Mouse (Mus musculus) spleen, postnatal 14 days (tissue): Measurements from ENCODE around the gene Vmn2r106.

Source experiments
- DNase-seq, 2 experiments: peaks; one replicate each; pipeline ENCODE4 v3.0.0; 2021 to 2022; ENCODE audit warnings: low spot score in 2 of 2

The Vmn2r106 gene

DNA sequence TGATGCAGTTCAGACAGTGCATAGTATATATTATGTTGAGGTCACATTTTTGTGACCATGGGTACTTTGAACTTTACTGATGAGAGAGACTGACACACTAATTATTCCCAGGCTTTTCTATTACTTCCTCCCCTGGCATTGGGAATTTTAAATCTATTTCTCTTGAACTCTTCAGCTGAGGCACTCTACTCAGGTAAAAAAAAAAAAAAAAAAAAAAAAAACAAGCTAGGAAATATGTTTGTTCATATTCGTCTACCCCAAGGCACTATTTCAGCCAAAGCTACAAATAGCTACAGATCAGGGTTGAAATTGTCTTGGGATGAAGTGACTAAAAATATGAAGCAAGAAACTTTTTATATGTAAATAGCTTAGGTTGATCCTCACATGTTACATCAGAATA, at the start of gene Vmn2r106:
Gene Vmn2r106, minus strand, starts transcription at position 101 of the 400 bp plus-strand sequence.
- no peak for DNase-seq

DNA sequence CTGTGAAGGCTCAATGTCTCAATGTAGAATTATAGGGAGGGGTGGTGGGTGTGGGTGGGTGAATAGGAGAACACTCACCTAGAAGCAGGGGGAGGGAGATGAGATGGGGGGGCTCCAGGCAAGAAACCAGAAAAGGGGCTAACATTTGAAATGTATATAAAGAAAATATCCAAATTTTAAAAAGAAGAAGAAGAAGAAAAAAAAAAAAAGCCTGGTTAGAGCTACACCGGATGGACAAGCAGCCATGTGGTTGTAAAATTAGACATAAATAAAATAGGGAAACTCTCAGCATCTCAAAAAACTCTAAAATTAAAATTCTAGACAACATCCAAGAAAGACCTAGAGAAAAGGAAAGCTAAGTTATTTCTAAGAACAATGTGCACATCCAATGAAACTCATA, 20.4 kb upstream of the Vmn2r106 start:
- no peak for DNase-seq

DNA sequence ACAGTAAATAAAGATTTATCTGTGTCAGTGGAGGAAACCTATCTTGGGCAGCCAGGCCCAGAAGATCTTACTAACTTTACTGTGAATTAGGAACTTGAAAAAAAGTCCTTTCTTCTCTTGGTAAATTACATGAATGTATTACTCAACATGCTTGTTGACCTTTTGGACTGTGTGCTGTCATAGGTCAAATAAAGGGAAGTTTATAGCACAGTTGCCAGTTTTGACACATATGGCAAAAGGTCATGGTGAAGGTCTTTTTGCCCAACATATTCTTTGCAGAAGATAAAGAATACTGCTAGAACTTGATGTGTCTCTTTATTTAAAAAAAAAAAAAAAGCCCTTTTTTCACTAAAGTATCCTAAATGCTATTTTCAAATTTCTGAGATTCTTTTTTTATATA, 1.6 kb upstream of the Vmn2r106 start:
- DNase-seq: no peak

DNA sequence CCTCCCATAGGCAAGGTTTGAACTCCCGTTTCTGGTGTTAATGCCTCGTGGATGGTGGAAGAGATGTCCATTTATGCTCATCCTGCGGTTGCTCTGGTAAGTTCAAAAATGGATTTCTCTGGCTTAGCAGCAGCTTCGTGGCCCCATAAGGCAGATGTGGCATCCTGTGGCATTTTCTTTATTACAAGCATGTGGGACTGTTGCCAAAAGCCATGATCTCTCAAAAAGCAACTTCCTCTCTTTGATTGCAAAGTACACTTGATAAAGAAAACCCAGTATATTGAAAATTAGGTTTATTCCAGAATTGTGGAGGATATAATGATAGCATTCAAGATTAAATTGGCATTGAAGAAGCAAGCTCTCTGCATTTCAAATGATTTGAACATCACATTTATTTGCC, 29.8 kb downstream of the Vmn2r106 start:
- DNase-seq: no peak

DNA sequence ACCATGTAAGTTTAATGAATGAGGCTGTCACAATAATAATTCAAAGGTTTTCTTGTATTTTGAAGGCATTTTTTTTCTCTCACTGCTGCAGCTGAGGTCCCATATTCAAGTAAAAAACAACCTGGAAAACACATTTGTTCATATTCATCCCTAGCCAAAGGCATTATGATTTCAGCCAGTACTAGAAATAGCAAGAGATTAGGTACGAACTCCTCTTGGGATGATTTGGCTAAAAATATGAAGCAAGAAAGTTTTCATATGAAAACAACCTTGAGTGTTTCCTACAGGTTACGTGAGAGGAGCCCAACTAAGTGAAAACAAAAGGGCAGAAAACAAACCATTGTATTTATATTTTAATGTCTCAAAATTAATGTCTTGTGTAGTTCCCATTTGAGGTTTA, 50.4 kb downstream of the Vmn2r106 start, which contains the start of gene Vmn2r105:
Gene Vmn2r105, minus strand, starts transcription at position 101 of the 400 bp plus-strand sequence.
- no peak for DNase-seq
